ENCODE assay signal across 8 mouse cellular contexts in the genomic region with DNA sequence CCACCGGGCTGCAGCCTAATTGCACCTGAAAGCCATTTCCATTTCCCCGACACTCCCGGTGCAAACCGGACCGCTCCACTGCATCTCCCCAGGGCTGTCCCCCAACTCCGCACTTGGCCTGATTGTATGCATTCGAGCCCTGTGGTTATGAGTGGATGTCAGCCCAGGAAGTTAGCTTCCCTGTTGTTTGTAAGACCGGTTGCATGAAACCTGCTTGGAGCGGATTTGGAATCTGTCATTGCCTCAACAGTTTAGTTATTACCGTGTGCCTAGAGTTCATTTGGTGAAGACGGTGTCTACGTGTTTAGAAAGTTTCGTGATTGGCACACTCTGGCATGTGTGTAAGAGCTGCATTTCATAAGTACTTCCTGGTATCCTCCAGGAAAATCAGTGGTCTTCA. TPM values are rescaled to one million over a fixed set of nuclear protein-coding genes. Genes with fewer than 3 reads are reported as not detected.
DNase-seq lines count a peak whose midpoint lies in the region; ATAC-seq lines count a peak whose summit lies in the region.

No protein-coding gene starts in this region.

- H3K4me1 ChIP-seq in hindbrain, embryonic 13.5 days (replicated peaks), result peaks cover 26% of the 10 kb centered on the region

- H3K36me3 ChIP-seq in hindbrain, embryonic 13.5 days, result peaks cover 21% of the 10 kb centered on the region

- no peaks in the 10 kb centered on the region for H3K9me3 ChIP-seq in hindbrain, embryonic 13.5 days

- WGBS in hindbrain, embryonic 13.5 days, result 1% methylated on average over 13 of the region's 13 CpGs

- peaks cover 7% of the 10 kb centered on the region; the same call in 1 of the 2 replicates for H3K27me3 ChIP-seq in hindbrain, embryonic 13.5 days

- peak overlapping the region; percentile 90 for H3K4me2 ChIP-seq in hindbrain, embryonic 13.5 days

- intact Hi-C loops in gastrocnemius, postnatal 14 days (cut with DNase I; ENCODE audit: low total_unique reads), result no loop called here

- H3K27ac ChIP-seq in hindbrain, embryonic 13.5 days, result peak overlapping the region; percentile 87

- DNase-seq in gastrocnemius, postnatal 14 days, result peak; percentile 21
- DNase-seq in gastrocnemius, postnatal 25 days, result no peak
- peak; percentile 62 for DNase-seq in 416B (ENCODE audit: low read depth)
- DNase-seq in c-Kit-positive CD71-positive TER-119-positive erythroid progenitor cells, embryonic 14.5 days (ENCODE audit: low spot score), result peak; percentile 21
- no peak for DNase-seq in gastrocnemius, postnatal 4 days (ENCODE audit: low spot score in 2 of 2)
- DNase-seq in B cell, adult 2 months, result no peak

- peak overlapping the region; percentile 94 for H3K9ac ChIP-seq in hindbrain, embryonic 13.5 days

- peak overlapping the region; percentile 81 for H3K4me3 ChIP-seq in hindbrain, embryonic 13.5 days

- peak; percentile 36 for ATAC-seq in hindbrain, embryonic 13.5 days (ENCODE audit: low FRiP score)
- peak; percentile 14 for ATAC-seq in megakaryocyte-erythroid progenitor cell, adult 5-6 weeks (replicated peaks; ENCODE audit: low FRiP score, low TSS enrichment, poor library complexity, severe bottlenecking)

RNA-seq across cellular contexts. Expression of a gene that starts 0.5 kb away (rescaled TPM):
- 10 to 100 TPM; 23.3 to 28.8 TPM for total RNA-seq in gastrocnemius, postnatal 14 days (2021)
- 10 to 100 TPM; 29.6 to 31.1 TPM for total RNA-seq in gastrocnemius, postnatal 25 days (2021)
- 36.2 and 39.8 TPM in 2 replicates for polyA plus RNA-seq in hindbrain, embryonic 13.5 days (2015; fragmentation: Nextera tagmentation; extraction: Ambion mirVana)
- 11.2 and 11.7 TPM in 2 replicates for total RNA-seq in megakaryocyte-erythroid progenitor cell, adult 5-6 weeks (2014; fragmentation: Nextera tagmentation)
- total RNA-seq in megakaryocyte-erythroid progenitor cell, adult 5-6 weeks (2017), result 8.6 and 10.7 TPM in 2 replicates
- 10 to 100 TPM; 38.9 to 41.0 TPM for total RNA-seq in gastrocnemius, postnatal 4 days (2021)

RNA-seq across cellular contexts. Expression of a gene that starts 4.9 kb away (rescaled TPM):
- 1 to 10 TPM; 5.5 to 7.0 TPM for total RNA-seq in gastrocnemius, postnatal 14 days (2021)
- total RNA-seq in gastrocnemius, postnatal 25 days (2021), result 1 to 10 TPM; 4.6 to 6.2 TPM
- 19.6 and 21.3 TPM in 2 replicates for polyA plus RNA-seq in hindbrain, embryonic 13.5 days (2015; fragmentation: Nextera tagmentation; extraction: Ambion mirVana)
- 13.8 and 19.1 TPM in 2 replicates for total RNA-seq in megakaryocyte-erythroid progenitor cell, adult 5-6 weeks (2014; fragmentation: Nextera tagmentation)
- 16.1 and 21.1 TPM in 2 replicates for total RNA-seq in megakaryocyte-erythroid progenitor cell, adult 5-6 weeks (2017)
- 10 to 100 TPM; 14.1 to 15.6 TPM for total RNA-seq in gastrocnemius, postnatal 4 days (2021)

Comparison
In these comparisons a context has a peak if more than half of its experiments do, and no peak if none do; other contexts are left out.
1. DNase-seq: peak in gastrocnemius, postnatal 14 days (single experiment), 416B (single experiment) and c-Kit-positive CD71-positive TER-119-positive erythroid progenitor cells, embryonic 14.5 days (single experiment); none in gastrocnemius, postnatal 25 days (single experiment), gastrocnemius, postnatal 4 days (0 of 2) and B cell, adult 2 months (0 of 2).